Mouse (Mus musculus) right cerebral cortex, postnatal 14 days (tissue): ENCODE data around the gene Samhd1.

Source experiments
- DNase-seq: peaks from one replicate; pipeline ENCODE4 v3.0.0; 2022

Samhd1 gene

DNA sequence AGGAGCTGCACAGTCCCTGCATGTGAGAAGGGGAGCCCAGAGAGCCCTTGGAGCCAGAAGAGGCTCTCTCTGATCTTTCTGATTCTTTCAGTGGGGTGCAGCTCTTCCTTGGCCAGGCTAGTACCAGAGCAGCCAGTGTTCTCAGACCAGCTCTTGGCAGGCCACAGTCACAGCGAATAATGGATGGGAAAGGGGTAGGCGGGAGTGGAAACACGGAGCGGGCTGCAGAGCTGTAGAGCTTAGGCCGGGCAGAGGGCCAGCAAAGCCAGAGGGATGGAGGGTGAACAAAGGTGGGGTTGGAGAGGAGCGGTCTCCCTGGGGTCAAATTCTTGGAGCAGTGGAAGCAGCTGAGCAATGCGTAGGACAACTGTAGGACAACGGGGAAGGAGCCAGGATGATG lies 43.0 kb downstream of the Samhd1 start:
- no peak for DNase-seq

DNA sequence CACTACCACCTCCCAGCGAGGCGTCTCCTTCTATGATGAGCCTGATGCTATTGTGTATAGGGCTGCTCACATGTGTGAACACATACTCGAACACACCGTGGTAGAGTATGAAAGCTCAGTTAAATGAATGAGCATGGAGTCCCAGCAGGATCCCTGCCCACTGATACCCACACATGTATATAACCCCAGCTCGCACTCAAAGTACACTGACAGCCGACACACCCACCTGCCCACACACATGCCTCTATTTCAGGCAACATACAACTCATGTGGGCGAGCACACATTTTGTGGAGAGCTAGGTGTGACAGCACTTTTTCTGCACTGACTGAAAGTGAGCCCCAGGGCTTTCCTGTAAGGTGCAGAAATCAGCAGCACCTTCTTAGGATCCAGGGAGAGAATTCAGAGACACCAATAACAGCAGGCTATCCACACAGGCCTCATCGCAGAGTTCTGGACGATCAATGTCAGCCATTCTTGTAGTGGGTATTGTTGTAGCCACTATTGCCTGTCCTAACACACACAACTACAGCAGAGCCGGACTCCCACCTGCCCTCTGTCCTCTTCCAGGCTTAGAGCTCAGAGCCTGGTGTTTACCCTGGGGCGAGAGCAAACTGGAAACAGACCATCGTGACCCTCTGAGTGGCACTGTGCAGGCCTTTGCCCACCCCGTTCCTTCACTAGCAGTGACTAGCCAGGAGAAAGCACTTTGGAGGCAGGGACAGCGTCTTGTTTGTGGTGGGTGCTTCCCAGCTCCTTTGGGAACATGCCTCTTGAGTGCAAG lies 47.3 kb downstream of the Samhd1 start:
- DNase-seq, result no peak

DNA sequence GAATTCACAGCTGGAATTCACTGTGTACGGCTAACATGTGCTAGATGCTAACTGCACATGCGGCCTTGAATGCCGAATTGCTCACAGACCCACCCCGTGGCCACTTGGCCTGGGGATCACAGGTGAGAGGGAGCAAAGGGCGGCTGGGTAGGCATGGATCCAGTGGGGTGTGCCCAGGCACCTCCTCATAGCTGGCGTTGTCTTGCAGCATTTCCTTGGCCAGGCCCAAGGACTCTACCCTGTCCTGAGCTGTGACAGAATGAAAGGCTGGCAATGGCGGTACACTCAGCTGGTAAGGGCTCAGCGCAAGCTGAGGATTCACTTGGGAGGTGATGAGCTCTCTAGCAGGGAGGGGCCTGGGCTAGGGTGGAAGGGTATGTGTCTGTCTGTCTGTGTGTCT lies 48.3 kb downstream of the Samhd1 start, which contains the start of gene Tldc2:
Gene Tldc2, plus strand, starts transcription at position 260 of the 400 bp plus-strand sequence.
- no peak for DNase-seq

DNA sequence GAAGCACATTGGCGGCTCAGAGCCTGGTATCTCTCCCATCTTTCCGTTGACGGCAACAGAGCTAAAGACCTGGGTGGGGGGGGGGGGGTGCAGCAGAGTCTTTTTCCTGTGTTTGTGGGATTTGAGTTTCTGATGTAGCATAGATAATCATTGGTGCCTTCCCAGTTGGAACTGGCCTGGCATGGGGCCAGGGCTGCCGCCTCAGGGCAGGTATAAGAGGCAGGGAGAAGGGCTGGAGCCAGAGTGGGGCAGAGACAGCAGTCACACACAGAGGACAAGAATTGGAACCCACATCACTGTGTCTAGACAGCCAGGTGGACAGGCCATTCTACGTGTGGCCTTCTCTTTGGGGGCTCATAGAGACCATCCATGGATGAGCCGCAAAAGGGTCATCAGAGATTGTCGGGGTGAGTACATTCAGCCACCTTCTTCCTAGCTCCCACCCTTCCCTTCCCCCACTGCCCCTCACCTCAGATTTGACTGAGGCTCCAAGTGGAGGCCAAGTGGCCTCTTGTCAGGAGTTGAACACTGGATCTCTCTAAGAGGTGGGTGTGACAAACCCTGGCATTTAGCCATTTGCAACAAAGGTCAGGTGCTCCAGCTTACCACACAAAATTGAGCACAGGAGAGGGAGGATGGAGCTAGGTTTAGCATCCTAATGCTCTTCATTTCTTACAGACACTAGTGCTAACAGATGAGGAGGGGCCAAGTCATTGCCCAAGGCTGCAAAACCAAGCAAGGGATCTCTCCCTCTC lies 50.1 kb downstream of the Samhd1 start:
- no peak for DNase-seq

DNA sequence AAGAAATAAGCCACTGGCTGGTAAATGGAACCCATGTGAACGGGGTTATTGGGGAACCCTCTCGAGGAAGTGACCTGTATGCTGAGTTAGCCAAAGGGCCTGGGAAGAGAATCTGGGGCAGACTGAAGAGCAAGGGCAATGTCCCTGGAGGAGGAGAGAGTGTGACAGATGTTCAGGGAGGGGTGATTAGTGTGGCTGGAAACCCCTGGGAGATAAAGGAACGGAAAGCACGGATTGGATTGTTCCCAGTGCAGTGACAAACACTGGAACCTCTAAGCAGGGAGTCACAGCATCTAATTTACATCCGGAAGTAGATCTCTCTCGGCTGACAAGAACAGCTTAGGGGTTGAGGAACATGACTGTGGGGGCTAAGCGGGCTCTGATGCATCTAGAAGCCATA lies 53.1 kb downstream of the Samhd1 start:
- DNase-seq, result no peak

DNA sequence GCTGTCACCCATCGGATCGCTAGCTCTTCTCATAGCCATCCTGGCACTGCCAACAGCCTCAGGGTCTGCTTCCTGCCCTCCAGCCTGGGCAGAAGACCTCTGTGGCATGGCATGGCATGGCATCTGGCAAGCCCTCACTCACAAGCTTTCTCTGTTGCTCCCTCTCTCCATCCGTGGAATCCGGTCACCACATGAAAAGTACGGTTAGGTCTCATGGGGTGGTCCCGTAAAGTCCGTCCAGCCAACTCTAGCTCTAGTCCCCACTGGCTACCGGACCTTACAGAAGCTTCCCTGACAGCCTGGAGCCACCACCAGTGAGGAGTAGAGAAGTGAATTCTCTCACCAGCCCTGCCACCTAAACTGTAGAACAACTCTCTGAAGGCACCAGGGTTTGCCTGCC lies 53.7 kb downstream of the Samhd1 start:
- no peak for DNase-seq

DNA sequence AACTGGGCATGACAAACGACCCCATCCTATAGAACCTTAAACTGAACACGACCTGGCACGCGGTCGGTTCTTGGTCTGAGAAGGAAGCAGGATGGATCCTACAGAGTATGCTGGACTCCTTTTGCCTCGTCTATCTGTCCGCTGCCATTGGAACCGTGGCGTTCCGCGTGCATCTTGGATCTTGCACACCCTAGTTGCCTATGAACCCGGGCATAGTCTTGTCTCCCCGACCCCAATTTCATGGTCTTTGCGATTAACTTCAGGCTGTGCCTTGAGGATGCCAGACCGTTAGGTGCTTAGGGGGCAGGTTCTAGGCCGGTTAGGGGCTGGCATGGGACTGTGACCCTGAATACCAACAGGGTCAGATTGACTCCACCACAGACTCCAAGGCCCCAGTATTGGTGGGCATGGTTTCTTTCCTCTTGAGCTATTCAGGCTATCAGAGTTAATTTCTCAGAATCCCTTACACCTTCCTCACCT lies 55.3 kb downstream of the Samhd1 start:
- DNase-seq, result no peak

DNA sequence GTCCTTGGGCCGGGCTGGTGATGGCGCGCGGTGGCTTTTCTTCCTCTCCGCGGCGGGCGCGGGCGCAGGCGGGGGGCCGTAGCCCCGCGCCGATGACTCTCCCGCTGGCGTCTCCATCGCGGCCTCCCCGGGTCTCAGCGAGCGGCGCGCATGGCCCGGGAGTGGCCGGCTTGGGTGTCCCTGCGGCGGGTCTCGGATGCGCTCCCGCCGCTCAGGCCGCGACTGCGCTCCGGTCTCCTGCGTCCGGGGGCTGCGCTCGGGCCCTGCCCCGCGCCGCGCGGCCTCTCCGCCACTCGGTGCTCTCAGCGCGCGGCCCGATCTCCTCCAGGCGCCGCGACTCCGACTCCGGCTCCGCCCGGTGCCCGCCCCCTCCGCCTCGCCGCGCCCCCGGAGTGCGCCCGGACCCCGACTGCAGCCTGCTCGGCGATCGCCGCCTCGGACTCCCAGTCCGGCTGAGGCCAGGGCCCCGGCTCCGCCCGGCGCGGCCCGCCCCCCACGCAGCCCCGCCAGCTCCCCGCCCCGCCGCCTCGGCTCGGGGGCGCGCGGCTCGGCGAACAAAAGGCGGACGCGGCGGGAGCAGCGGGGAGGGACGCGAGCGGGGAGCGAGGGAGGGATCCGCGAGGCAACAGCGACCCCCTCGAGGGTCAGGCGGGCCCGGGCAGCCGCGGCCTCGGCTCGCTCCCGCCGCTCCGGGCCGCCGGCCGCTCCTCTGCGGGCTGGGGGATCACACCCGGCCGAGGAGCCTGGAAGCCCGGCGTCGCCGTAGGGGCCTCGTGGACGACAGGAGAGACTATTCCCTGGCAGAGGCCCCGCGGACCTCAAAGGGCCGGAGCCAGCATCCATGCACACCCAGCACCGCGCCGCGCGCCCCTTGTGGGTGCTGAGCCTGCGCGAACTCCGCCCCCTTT lies 56.0 kb downstream of the Samhd1 start, which contains the start of gene Soga1:
Gene Soga1, minus strand, starts transcription at position 462 of the 908 bp plus-strand sequence.
- DNase-seq, result peak; percentile 81

DNA sequence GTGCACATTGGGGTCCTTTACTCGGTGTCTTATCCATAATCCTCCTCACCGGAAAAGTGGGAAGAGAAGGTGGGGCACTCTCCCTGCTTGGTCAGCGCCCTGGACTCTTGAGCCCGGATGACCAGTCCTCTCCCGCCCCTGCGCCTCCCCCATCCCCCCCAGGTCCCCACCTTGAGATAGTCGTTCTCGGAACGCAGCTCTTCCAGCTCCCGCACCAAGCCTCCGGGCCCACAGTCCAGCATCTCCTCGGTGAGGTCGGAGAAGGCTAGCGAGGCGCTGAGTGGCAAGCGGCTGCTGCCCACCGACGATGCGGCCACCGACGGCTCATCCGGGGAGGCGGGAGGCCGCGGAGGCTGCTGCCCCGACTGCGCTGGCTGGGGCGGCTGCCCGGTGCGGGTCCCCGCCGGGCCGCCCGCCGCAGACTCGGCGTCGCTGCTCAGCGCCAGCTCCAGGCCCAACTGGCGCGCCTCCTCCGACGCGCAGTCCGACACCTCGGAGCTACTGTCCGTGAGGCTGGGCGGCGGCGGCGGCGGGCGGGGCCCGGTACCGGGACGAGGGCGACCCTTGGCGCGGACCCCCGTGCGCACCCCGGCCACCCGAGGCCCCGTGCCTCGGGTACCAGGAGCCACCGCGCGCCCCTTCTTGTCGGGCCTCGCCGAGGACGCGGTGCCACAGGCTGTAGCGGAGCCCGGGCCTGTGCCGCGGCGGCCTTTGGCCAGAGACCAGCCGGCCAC lies 56.8 kb downstream of the Samhd1 start:
- no peak for DNase-seq

DNA sequence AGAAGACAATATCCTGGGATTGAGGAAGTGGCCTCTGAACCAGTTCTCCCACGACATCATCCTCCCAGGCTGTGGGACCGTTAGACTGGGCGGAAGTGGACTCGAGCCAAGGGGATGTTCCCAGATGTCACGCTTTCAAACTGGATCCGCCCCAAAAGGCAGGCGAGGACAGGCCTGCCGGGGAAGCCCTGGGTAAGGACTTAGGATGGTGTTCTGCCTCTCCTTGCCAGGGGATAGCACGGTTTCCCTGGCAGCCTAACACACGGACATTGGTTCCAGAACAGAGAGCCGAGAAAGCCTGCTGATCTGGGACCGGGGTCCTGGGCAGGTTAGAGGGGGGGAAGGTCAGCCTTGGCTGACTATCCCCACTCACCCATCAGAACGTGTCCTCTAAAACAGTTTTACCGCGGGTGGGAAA lies 57.4 kb downstream of the Samhd1 start:
- peak; percentile 73 for DNase-seq

DNA sequence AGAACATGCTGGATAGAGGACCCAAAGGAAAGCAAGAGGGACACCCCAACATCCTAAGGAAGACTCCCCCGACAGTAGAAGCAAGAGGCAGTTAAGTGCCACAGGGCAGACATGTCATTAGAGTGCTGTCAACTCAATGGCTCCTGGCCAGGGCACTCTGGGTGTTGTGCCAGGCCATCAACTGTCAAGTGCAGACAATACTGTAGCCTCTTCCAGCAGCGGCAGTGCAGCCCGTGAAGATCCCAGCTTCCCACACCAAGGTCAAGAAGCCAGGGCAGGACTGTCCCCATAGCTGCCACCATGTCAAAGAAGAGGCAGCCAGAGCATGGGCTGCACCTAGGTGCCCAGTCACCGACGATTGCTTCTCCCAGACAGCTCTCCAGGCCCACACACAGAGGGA lies 57.9 kb downstream of the Samhd1 start:
- no peak for DNase-seq

DNA sequence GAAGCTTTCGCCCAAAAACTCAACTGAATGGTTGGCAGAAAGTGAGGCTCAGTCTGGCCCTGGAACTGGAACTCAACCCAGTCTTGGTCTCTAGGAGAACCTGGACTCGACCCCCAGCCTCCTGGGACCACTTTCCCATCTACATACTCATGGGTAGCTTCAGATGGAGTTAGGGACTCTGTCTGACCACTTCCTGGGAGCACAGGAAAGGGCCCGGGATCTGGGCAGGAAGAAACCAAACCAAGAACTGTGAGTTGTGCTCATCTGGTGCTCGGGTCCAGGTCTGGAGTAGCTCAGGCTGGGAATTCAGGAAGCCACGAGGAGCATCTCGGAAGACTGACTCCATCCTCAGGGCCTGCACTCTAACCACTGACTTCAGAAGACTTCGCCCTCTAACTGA lies 58.5 kb downstream of the Samhd1 start:
- no peak for DNase-seq

DNA sequence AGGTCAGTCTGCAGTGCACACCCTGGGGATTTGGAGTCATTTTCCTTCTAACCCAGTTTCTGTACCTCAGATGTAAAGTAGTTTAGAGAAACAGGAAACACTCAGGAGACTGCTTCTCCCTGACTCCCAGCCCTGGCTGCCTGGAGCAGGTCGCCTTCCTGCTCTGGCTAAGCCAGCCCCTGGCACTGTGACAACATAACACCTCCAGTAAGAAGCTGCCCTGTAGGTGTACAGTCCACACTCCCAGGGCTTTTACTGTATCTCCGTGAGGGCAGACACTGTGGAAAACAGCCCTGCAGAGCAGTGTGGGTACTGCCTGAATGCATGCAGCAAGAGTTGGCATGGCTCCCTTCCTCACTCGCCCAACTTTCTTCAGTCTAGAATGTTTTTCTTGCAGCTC lies 59.4 kb downstream of the Samhd1 start:
- no peak for DNase-seq

DNA sequence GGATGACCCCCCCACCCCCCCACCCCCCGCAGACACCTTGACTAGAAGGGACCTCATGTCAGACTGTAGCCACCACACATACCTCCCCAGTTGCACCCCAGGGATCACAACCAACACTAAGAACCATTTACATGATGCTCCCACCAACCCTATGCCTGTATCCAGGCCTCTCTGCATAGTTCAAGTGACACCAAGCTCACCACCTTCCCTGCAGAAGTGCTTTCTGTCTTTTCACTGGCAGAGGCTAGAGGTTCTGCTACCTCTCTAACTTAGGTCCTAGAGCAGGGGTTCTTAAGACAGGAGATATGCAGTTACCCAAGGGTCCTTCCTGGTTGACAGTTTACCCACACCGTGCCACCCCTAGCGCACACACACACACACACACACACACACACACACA lies 59.8 kb downstream of the Samhd1 start:
- no peak for DNase-seq

DNA sequence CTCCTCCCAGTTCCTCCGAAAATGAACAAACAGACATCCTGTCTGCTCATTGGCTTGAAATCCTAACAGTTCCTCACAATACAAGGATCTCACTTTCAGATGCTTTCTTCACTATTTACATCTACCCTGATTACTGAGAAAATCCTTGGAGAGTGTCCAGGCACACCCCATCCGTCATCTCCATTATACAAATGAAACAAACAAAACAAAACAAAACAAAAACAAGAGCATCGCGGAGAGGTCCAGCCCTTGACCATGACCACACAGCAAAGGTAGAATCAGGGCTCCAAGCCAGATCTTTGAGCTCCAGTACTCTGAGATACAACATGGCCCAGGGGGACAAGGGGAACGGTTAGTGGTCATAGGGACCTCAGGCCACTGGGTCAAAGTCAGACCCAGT lies 60.3 kb downstream of the Samhd1 start:
- no peak for DNase-seq

DNA sequence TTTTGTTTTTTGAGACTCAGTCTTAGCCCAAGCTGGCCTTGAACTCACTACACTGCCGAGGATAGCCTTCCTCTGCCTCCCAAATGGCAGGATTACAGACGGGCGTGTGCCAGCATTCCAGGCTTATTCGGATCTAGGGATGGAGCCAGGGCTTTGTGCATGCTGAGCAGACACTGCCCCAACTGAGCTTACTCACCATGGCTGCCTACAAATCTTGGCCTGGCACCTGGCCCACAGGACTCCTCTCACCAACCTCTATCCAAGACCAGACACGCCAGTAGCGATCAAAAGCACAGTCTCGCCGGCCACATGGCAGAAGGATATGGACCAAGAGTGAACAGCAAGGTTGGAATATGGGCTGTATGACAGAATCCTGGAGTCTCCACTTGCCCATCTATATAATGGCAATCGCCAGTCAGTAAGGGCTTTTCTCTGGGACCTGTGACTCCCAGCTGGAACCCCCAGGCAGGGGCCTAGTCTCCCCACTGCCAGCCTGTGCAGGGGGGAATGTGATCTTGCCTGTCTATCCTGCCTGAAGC lies 60.8 kb downstream of the Samhd1 start:
- no peak for DNase-seq

DNA sequence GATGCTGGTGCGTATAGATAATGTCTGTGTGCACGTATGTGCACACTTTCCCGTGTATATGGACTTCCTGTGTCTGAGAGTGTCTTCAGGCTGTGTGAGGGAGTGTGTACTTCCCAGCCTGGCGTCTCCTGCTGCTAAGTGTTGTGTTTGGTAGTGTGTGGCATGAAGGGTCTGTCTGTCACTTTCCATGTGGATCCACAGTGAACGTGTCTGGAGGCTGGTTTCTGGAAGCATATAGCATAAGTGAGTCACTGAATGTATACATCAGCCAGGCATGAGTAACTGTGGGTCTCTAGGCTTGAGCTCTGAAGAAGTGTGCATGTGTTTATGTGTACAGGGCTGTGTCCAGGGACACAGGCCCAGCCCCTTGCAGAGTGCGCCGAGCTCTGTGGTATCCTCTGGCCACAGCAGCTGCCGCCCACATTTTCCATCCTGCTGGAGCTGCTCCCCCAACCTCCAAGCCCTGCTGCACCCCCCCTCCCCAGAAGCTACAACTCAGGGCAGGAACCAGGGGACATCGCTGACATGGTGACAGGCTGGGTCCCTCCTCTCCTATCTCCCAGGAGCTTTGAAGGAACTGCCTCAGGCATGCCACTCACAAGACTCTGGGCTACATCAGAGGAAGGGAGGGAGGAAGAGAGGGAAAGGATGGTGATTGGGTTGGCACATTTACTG lies 61.5 kb downstream of the Samhd1 start:
- no peak for DNase-seq

DNA sequence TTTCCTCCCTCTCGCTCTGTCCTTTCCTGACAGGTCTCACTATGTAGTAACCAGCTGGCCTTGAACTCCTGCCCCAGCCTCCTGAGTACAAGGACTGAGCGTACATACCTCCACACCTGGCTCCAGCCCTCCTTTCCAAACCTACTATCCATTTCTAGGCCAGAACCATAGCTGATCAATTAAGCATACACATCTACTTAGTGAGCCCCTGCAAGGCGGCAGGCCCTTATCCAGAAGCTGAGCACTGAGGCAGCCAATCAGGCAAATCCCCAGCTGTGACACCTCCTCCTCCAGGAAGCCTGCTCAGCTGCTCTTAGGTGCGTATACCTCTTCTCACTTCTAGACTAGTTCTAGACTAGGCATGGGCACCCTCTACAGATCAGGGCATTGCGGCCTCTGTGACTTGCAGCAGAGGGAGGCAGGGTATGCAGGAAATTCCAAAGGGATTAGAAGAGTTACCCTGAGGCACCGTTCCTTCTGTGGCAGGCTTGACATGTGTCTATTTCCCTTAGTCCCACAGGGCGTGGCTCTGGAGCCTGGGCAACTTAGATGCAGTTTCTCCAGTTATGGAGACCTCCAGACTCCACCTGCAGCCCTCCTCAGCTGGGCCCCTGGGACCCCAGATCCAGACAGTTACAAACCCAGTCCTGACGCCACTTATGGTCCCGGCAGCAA lies 62.6 kb downstream of the Samhd1 start:
- no peak for DNase-seq

DNA sequence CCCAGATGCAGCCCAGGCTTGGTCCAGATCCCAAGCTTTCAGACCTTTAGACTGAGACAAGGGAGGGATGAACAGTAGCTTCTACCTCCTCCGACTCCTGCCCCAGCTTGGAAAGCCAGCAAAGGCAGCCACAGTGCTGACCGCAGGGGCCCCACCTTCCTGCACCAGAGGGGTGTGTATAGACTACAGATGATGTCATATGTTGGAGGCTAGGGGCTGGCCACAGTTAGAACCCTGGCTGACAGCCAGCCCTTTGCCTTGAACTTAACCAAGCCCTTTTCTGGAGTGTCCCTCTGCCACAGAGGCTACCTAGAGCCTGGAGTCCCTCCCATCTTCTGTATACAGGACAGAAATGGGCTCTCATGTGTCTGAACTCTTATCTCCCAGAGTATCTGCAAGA lies 63.5 kb downstream of the Samhd1 start:
- DNase-seq, result peak; percentile 50

DNA sequence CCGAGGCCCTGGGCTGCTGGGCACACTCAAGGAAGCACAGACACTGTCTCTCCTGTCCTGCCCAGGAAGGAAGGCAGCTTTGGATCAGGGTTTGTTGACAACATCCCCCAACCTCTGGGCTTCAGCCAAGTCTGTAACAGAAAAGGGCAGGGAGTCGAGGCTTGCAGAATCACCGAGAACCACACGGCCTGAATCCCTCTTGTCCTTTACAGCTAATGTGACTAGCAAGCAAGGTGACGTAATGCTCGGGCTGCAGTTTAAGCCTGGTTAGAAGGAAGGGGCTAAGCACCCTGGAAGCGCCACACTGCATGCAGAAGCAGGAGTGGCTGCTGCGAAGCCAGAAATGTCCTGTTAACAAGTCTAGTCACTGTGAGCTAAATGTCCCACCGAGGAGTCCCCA lies 64.7 kb downstream of the Samhd1 start:
- no peak for DNase-seq

DNA sequence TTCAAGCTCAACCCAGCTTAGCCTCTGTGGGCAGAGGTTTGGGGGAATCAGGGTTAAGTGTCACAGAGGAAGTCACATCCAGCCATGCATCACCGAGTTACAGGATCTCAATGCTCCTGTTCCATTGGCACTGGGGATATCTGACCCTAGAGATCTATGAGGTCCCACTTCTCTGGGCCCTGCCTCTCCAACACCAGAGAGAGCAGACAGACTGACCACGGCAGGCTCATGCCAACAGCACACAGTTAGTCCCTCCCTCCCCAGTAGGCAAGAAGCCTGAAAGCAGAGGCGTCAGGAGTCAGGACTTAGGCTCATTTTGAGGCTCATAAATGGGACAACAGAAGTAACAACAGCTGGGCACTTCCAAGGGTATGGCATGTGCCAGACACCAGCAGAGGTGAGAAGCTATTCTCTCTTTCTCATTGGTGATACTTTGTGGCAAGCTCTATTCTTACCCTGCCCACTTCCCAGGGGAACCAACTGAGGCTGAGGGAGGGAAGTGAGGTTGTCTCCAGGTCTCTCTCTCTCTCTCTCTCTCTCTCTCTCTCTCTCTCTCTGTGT lies 65.2 kb downstream of the Samhd1 start:
- DNase-seq, result no peak
